Mouse (Mus musculus) forebrain, embryonic 15.5 days (tissue): Measurements from ENCODE around the gene Cadm4. TPM values are rescaled to one million over a fixed set of nuclear protein-coding genes. Genes with fewer than 3 reads are reported as not detected.

Experiments used
- ATAC-seq: fragments of 200-750 bp; cut with Nextera tagmentation; replicated peaks from 2 replicates; pipeline ENCODE4 v1.8.0; 2017; ENCODE audit warnings: mild to moderate bottlenecking, moderate TSS enrichment, moderate library complexity
- H3K27ac ChIP-seq: fragments of 300-500 bp; sonication (generic); replicated peaks from 2 replicates; pipeline ENCODE4 v1.5.1; 2015; ENCODE audit warnings: mild to moderate bottlenecking, inconsistent platforms
- H3K27me3 ChIP-seq: fragments of 300-500 bp; sonication (generic); 2 replicates; pipeline ENCODE4 v1.6.1; 2015; ENCODE audit warnings: inconsistent platforms
- H3K36me3 ChIP-seq: fragments of 300-500 bp; sonication (generic); 2 replicates; pipeline ENCODE4 v1.6.1; 2015; ENCODE audit warnings: mild to moderate bottlenecking, inconsistent platforms
- H3K4me1 ChIP-seq: fragments of 300-500 bp; sonication (generic); 2 replicates; pipeline ENCODE4 v1.6.1; 2015; ENCODE audit warnings: inconsistent platforms
- H3K4me2 ChIP-seq: fragments of 300-500 bp; sonication (generic); replicated peaks from 2 replicates; pipeline ENCODE4 v1.6.1; 2015; ENCODE audit warnings: mild to moderate bottlenecking, inconsistent platforms
- H3K4me3 ChIP-seq: fragments of 300-500 bp; sonication (generic); 2 replicates; pipeline ENCODE4 v1.5.1; 2015; ENCODE audit warnings: mild to moderate bottlenecking, inconsistent platforms
- H3K9ac ChIP-seq: fragments of 300-500 bp; sonication (generic); replicated peaks from 2 replicates; pipeline ENCODE4 v1.6.1; 2015; ENCODE audit warnings: mild to moderate bottlenecking, inconsistent platforms
- H3K9me3 ChIP-seq: fragments of 300-500 bp; sonication (generic); 2 replicates; pipeline ENCODE4 v1.6.1; 2016; ENCODE audit warnings: inconsistent platforms
- WGBS: fragments of 180-500 bp; shearing (Covaris S2); methylation state at CpG from one replicate; pipeline ENCODE4 v1.1.7; 2015; ENCODE audit warnings: mixed read lengths; 5-methylcytosine and 5-hydroxymethylcytosine counted together
- polyA plus RNA-seq: library from polyadenylated mRNA; unstranded; fragments of >200 nt; fragmentation: Nextera tagmentation; extraction: Ambion mirVana; gene quantifications from 2 replicates; pipeline ENCODE4 v1.2.1, GENCODE M21; 2015

Gene Cadm4
- polyA plus RNA-seq, 1 experiment from 2014 or later, result 76.4 TPM

DNA sequence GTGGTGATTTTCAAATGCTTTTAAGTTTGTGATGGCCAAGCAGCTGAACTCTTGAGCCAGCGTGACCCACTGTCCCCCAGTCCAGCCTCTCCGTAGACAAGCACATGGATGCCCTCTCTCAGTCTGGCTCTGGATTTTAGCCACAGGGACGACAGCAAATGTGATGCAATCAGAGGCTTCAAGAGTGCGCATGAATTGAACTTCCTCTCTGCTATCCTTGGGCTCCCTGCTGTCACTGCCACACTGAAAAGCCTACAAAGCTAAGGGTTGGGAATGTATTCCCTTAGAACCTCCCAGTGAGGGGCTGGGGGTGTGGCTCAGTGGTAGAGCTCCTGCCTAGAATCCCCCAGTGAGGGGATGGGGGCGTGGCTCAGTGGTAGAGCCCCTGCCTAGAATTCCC lies 56.9 kb downstream of the Cadm4 start:
- Histone ChIP-seq H3K4me3 (no peak overlapping the region), H3K4me1 (peaks cover 21% of the 10 kb centered on the region), H3K9me3 (no peaks in the 10 kb centered on the region), H3K9ac (no peak overlapping the region), H3K36me3 (peaks cover 26% of the 10 kb centered on the region), H3K27me3 (no peaks in the 10 kb centered on the region), H3K27ac (no peak overlapping the region), H3K4me2 (no peak overlapping the region)
- ATAC-seq, result no peak
- 82% methylated on average over 5 of the region's 5 CpGs for WGBS

DNA sequence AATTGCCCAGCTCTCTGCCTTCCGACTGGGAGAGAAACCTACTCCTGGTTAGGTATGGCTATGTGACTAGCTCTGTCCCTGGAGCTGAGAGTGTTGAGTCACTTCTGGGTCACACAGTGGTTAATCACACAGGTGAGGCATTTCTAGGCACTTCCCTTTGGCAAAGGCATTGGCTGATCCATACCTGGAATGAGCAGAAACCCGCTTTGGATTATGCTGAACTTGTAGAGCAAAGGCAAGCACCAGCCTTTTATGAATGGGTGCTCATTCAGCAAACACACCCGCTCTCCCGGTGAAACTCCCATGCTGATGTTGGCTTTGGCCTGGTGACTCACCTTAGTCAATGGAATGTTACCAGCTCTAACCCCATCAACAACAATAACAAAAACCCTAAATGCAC lies 57.9 kb downstream of the Cadm4 start:
- Histone ChIP-seq H3K36me3 (peaks cover 16% of the 10 kb centered on the region), H3K4me2 (no peak overlapping the region), H3K9me3 (no peaks in the 10 kb centered on the region), H3K27me3 (no peaks in the 10 kb centered on the region), H3K4me3 (no peak overlapping the region), H3K27ac (no peak overlapping the region), H3K4me1 (peaks cover 11% of the 10 kb centered on the region), H3K9ac (no peak overlapping the region)
- 98% methylated on average over 4 of the region's 4 CpGs for WGBS
- no peak for ATAC-seq

- no peak overlapping the region for H3K9ac ChIP-seq
- H3K9me3 ChIP-seq, result no peaks in the 10 kb centered on the region
- no peaks in the 10 kb centered on the region for H3K27me3 ChIP-seq
- H3K4me3 ChIP-seq, result no peak overlapping the region
- H3K4me1 ChIP-seq, result peaks cover 15% of the 10 kb centered on the region
- H3K4me2 ChIP-seq, result no peak overlapping the region
- H3K27ac ChIP-seq, result no peak overlapping the region
- peaks cover 4% of the 10 kb centered on the region for H3K36me3 ChIP-seq
- 88% methylated on average over 2 of the region's 2 CpGs for WGBS
- ATAC-seq, result no peak
Measured at GRCm38 (mm10) chr7:24544506-24544905, 62.7 kb downstream of the Cadm4 start.

GRCm38 (mm10) chr7:24546068-24546614 lies 64.3 kb downstream of the Cadm4 start, which contains the start of the genes Pinlyp and Xrcc1:
TSS of gene Pinlyp (minus strand) at chr7:24546118.
TSS of gene Xrcc1 (plus strand) at chr7:24546289.
- Histone ChIP-seq H3K4me3 (peak within 1 kb of the TSS; percentile 93), H3K36me3 (peaks cover 9% of the 10 kb centered on the region)
- WGBS, result 37% methylated on average over 13 of the region's 13 CpGs

GRCm38 (mm10) chr7:24546634-24547389 lies 65.0 kb downstream of the Cadm4 start:
- under 1% methylated on average over 55 of the region's 57 CpGs for WGBS
- peak; percentile 97 for ATAC-seq

More at GRCm38 (mm10) chr7:24546068-24546614, 64.3 kb downstream of the Cadm4 start, which contains the start of the genes Pinlyp and Xrcc1:
- Histone ChIP-seq H3K4me2 (peak within 1 kb of the TSS; percentile 53), H3K4me1 (peaks cover 15% of the 10 kb centered on the region), H3K27me3 (no peaks in the 10 kb centered on the region), H3K27ac (peak within 1 kb of the TSS; percentile 66), H3K9me3 (no peaks in the 10 kb centered on the region), H3K9ac (peak within 1 kb of the TSS; percentile 88)
- peak; percentile 15; the same call in 1 of the 2 replicates for ATAC-seq

GRCm38 (mm10) chr7:24547534-24548036 lies 65.8 kb downstream of the Cadm4 start:
- H3K27ac ChIP-seq, result peak overlapping the region; percentile 66
- H3K9ac ChIP-seq, result peak overlapping the region; percentile 88
- no peaks in the 10 kb centered on the region for H3K9me3 ChIP-seq
- peaks cover 15% of the 10 kb centered on the region for H3K4me1 ChIP-seq
- ATAC-seq, result no peak; the same call in 1 of the 2 replicates
- peaks cover 14% of the 10 kb centered on the region for H3K36me3 ChIP-seq
- no peaks in the 10 kb centered on the region for H3K27me3 ChIP-seq
- peak overlapping the region; percentile 53 for H3K4me2 ChIP-seq
- H3K4me3 ChIP-seq, result peak overlapping the region; percentile 93
- 20% methylated on average over 13 of the region's 13 CpGs for WGBS

More at GRCm38 (mm10) chr7:24546634-24547389, 65.0 kb downstream of the Cadm4 start:
- Histone ChIP-seq H3K36me3 (peaks cover 9% of the 10 kb centered on the region), H3K27ac (peak overlapping the region; percentile 66), H3K9me3 (no peaks in the 10 kb centered on the region), H3K4me1 (peaks cover 15% of the 10 kb centered on the region), H3K9ac (peak overlapping the region; percentile 88), H3K27me3 (no peaks in the 10 kb centered on the region), H3K4me3 (peak overlapping the region; percentile 93), H3K4me2 (peak overlapping the region; percentile 53)

DNA sequence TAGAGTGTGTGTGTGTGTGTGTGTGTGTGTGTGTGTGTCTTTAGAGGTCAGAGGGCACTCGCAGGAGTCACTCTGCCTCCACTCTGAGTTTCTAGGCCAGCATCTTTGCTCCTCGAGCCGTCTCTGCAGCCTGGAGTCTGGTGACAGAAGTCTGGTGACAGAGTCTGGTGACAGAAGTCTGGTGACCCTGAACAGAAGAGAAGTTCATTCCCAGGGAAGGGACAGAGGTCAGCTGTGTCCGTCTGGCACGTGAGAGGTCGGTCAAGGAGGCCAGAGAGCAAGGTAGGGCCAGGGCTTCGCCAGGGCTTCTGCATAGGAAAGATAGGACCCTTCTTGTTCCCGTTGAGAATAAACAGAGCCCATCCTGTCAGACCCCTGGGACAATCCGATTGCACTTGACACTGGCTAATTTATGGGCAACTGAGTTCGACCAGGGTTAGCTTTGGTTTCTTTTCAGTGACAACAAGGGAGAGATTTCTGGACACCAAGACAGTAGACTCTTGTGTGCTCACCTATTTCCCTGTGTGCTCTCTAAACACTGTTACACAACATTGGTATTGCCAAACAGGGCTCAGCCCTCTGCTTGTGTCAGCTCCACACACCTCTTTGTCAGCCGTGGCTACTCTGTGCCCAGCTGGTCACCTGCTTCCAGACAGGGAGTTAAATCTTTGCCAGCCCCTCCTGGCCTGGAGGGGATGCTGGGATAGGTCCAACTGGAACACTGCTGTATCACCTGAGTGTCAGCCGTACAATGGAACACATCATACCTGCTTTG lies 70.3 kb downstream of the Cadm4 start:
- H3K36me3 ChIP-seq, result peaks cover 23% of the 10 kb centered on the region
- no peaks in the 10 kb centered on the region for H3K27me3 ChIP-seq
- H3K9me3 ChIP-seq, result no peaks in the 10 kb centered on the region
- WGBS, result 92% methylated on average over 12 of the region's 12 CpGs
- ATAC-seq, result no peak
- no peak overlapping the region for H3K4me2 ChIP-seq
- no peak overlapping the region for H3K4me3 ChIP-seq
- H3K4me1 ChIP-seq, result peaks cover 10% of the 10 kb centered on the region
- H3K27ac ChIP-seq, result no peak overlapping the region
- H3K9ac ChIP-seq, result no peak overlapping the region

Other genes starting within 250 kb of the Cadm4 start
- gene Zfp109, start 244.5 kb upstream of the Cadm4 start, polyA plus RNA-seq, result 4.6 and 6.2 TPM in 2 replicates
- 4.1 and 5.3 TPM in 2 replicates for gene Zfp108, start 227.2 kb upstream of the Cadm4 start, polyA plus RNA-seq
- gene Zfp93, start 211.6 kb upstream of the Cadm4 start, polyA plus RNA-seq, result 9.3 and 12.1 TPM in 2 replicates
- gene Zfp61, start 180.8 kb upstream of the Cadm4 start, polyA plus RNA-seq, result 51.2 and 59.0 TPM in 2 replicates
- gene Zfp94, start 165.4 kb upstream of the Cadm4 start, polyA plus RNA-seq, result 24.5 and 24.7 TPM in 2 replicates
- not detected in 2 replicates for gene Tescl, start 148.1 kb upstream of the Cadm4 start, polyA plus RNA-seq
- gene Lypd5, start 132.8 kb upstream of the Cadm4 start, polyA plus RNA-seq, result not detected in 2 replicates
- 0.56 and 0.63 TPM in 2 replicates for gene Kcnn4, start 111.8 kb upstream of the Cadm4 start, polyA plus RNA-seq
- 33.4 and 36.6 TPM in 2 replicates for gene Smg9, start 82.4 kb upstream of the Cadm4 start, polyA plus RNA-seq
- not detected in 2 replicates for gene Irgc1, start 29.7 kb upstream of the Cadm4 start, polyA plus RNA-seq
- gene Plaur, start 19.5 kb upstream of the Cadm4 start, polyA plus RNA-seq, result 1.3 and 1.6 TPM in 2 replicates
- 296 and 306 TPM in 2 replicates for gene Zfp428, start 25.0 kb downstream of the Cadm4 start, polyA plus RNA-seq
- 1.5 and 1.7 TPM in 2 replicates for gene AC161166.1, start 30.4 kb downstream of the Cadm4 start, polyA plus RNA-seq
- gene Irgq, start 48.7 kb downstream of the Cadm4 start, polyA plus RNA-seq, result 29.3 and 29.5 TPM in 2 replicates
- 0.52 TPM in 1 of 2 replicates, not detected in the other for gene Pinlyp, start 64.1 kb downstream of the Cadm4 start, polyA plus RNA-seq
- gene Xrcc1, start 64.3 kb downstream of the Cadm4 start, polyA plus RNA-seq, result 69.8 and 79.5 TPM in 2 replicates
- 17.4 and 18.9 TPM in 2 replicates for gene Ethe1, start 105.5 kb downstream of the Cadm4 start, polyA plus RNA-seq
- 11.6 and 11.7 TPM in 2 replicates for gene Zfp575, start 105.6 kb downstream of the Cadm4 start, polyA plus RNA-seq
- not detected in 2 replicates for gene Phldb3, start 128.7 kb downstream of the Cadm4 start, polyA plus RNA-seq
- gene Lypd3, start 154.5 kb downstream of the Cadm4 start, polyA plus RNA-seq, result 0.18 and 0.23 TPM in 2 replicates
- gene Tex101, start 194.7 kb downstream of the Cadm4 start, polyA plus RNA-seq, result not detected in 2 replicates
- not detected in 2 replicates for gene BC049730, start 227.2 kb downstream of the Cadm4 start, polyA plus RNA-seq
- gene Gm4763, start 244.9 kb downstream of the Cadm4 start, polyA plus RNA-seq, result not detected in 2 replicates